Mouse (Mus musculus) kidney, postnatal 14 days (tissue): ENCODE data around the gene Krt18.

Source experiments
- DNase-seq: peaks from one replicate; pipeline ENCODE4 v3.0.0; 2022; ENCODE audit warnings: mixed read lengths

Krt18 gene

DNA sequence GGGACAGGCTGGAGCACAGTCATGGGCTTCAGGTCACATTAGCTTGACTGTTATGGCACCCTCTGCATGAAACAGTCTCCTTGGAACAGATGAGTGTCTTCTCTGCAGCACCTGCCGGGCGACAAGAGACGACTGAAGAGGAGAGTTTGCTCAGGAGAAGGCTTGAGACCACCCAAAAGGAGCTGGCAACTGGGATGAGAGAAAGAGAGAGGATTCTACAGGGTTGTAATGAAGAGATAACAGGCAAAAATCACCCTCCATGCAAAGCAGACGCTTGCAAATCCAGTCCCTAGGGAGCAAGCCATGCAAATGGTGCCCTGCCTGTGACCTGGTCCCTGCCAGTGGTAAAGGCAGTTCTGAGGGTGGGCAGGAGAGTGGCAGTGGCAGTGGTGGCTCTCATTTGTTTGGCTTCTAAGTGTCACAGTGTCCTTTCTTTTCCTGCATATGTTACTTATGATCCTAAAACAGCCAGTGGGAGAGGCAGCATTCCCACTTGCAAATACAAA is 15.7 kb upstream of the Krt18 start:
- DNase-seq: no peak

DNA sequence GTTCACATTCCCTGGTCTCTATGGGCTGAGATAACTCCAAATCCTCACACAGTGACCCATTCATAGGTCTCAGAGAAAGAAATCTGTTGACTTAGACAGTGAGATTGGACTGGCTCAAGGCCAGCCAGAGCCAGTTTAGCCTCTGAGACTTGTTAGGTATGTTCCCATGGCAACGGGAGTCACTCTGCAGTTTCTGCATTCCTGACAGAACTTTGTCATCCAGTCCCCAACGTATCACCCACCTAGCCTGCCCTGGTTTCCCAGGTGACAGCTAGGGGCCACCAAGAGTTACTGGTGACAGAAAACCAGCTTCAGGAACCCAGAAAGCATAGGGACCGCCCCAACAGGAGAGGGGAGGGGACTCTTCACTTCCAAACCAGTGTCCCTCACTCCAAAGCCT is 14.3 kb upstream of the Krt18 start:
- DNase-seq: peak; percentile 79

DNA sequence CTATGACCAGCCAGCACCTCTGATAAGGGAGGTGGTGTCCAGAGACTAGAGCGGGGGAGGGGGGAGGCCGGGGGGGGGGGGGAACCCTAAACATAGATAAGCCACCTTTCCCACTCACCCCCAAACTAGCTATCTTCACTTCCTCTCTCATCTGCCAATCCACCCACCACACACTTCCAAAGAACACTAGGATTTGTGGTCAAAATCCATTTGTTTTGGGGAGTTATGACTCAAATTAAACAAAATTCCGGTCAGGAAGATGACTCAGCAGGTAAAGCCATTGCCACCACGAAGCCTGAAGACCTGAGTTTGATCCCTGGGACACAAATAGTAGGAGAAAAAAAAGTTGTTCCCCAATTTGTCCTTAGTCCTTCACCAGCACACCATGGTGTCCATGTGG is 13.1 kb upstream of the Krt18 start:
- DNase-seq: no peak

DNA sequence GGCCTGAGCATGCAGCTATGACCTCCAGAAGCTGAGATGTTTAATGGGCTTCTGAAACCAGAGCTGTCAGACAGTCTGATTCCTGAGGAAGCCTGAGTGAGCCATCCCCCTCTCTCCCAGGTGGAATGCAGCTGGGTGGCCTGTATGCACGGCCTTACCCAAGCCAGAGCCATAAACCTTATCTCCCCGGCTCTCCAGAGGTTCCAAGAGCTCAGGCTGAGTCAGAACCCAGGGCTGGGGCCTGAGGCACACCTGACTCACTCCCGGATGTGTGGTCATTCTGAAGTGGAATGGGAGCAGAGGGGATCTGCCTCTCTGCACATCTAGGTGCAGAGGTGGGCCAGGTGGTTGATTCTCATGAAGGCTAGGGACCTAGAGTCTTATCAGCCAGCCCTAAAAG is 11.9 kb upstream of the Krt18 start:
- no peak for DNase-seq

DNA sequence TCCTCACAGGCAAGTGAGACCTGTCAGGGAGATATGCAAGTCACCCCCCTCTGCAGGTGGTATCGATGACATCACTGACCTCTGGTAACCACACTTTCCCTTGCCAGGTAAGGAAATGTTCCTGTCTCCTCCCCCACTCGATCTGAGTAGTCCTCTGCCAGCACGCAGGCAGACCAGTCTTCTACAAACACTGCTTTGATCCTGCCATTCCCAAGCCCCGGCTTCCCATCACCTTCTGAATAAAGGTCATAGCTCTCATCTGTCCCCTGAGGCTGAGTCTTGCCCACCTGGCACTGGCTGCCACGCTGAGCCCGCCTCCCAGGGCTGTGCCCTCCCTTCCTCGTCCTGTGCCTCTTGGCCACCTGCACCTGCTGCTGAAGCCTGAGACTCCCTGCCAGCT is 11.2 kb upstream of the Krt18 start:
- peak; percentile 39 for DNase-seq

DNA sequence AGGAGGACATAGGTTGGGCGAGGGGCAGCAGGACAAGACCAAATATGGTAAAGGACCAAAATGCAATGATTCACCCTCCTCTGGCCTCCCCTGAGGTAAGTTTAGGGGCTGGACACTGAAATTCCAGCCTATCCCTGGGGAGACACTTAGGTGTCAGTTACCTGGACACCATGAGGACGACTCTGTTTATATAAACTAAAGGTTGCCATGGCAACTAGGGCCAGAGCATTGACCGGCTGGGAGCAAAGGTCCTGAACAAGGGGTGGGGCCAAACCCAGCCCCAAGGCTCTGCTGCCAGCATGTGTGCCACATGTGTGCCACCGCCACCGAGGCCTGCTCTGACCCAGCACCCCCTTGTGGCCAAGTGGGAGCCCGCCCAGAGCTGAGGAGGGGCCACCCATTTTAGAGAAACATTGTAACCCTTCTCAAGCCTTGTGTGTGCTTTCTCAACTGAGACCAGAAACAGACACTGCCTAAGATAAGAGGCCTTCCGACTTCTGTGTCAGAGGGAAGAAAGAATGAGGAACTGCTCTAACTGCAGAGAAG is 10.0 kb upstream of the Krt18 start:
- peak; percentile 87 for DNase-seq

DNA sequence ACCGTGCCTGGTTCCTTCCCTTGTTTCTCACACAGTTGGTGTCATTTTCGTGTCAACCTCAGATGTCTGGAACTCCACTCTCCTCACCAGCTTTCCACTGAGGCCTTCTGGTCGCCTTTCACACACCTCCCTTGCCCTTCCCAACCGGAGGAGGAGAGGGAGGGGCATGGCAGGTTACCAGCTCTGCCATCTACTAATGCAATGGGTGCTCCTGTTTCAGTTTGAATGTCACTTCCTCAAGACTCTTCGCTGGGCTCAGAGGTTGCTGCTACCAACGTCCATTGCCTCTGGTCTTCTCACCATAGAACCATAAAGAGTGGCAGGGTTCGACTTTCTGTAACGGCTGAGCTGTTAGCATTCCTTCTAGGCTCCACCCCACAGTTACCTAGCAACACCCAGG is 5.5 kb upstream of the Krt18 start:
- DNase-seq: no peak

DNA sequence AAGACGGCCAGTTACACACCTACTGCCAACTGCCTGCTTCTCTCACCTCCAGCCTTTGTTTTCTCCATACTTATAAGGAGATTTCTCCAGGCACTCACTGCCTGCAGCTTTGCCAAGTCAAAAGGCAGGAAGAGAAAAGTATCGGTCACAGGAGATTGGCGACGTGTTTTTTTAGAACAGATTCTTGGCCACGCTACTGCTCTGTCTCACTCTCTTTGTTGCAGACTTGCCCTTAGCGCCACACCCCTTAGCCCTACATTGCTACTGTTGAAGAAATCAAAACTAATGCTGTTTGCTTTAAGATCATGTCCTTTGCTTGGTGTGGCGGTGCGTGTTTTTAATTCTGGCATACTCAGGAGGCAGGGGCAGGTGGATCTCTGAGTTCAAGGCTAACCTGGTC is 4.1 kb upstream of the Krt18 start:
- no peak for DNase-seq

DNA sequence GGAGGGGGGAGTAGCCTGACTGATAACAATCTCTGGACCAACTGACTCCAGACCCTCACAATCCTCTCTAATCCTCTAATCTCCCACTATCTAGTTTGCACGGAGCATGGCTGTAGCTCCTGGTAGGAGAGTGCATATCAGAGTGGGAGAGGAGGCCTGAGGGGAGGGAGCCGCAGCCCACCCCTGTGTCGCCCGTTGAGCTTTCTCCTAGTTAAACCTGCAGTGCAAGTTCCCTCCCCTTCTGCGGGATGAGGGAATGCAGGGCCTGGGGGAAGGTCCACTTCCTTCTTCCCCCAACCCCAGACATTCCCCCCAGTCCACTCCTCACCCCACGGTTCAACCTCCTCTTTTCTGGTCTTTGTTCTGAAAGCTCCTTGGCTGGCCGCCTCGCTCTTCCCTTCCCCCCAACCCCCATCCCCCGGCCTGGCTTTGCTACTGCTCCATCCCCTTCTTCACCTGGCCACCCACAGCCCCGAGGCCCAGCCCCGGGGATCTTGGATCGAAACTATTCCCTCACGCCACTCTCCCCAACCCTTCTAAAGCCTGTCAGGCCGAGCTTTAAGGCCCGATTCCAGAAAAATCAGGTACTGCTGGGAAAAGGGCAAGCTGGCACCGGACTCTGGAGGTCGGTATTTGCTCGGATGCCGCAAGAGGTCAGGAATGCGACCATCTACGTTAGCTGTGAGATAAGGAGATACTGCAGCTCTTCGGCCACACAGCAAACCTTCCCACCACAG is 2.7 kb upstream of the Krt18 start:
- peak; percentile 37 for DNase-seq

DNA sequence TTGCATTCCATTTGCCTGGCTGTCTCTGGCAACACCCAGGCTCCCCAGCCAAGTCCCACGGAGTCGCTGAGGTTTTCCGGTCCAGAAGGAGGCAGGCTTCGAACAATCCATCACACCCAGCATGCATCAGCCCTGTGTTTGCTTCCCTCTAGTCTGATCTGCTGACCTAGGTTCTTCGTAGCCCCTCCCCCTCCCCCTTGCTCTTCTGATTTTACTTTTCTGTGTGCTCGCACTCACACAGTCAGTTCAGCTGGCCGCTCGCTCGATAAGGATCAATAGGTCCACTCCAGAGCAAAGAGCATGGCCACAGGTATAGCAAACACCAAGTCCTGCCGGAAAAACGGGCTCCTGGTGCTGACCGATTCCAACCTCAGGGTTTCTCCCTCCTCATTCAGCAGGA is 1.6 kb upstream of the Krt18 start:
- DNase-seq: no peak

DNA sequence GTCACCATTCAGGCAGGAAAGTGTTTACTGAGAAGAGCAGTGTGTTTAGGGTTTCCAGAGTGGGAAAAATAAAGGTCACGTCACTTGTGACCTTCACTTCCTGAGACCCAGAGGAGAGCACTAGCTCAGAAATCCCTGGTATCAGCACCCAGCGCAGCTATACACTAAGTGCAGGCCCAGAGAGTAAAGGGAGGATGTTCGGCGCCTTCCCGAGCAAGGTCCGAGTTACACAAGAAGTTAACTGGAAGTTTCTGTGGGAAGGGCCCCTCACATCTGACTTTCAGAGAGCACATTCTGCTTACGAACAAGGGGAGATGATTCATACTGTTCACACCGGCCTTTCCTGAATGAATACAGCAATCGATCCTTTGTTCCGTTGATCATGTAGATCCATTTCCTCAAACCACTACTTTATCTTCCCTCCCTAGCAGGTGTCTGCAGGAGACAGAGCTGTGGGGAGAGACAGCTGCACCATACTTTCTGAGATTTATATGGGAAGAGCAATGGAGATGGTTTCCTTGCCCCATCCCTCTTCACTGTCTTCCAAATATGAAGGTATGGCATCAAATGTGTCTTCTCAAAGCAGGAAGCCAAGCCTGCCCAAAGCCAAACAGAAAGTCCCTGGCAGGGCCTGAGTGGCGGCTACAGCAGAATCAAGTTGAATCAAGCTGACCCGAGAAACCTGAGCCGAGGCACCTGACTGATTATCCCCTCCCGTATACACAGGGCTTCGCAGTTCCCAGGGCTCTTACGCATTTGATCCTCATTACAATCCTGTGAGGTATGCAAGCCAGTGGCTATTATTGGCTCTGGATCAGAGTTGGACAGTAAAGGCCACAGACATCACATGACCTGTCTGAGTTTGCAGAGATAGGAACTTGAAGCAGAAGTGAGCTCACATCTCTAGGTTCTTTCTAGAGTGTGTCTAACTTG is 6.4 kb downstream of the Krt18 start:
- no peak for DNase-seq

DNA sequence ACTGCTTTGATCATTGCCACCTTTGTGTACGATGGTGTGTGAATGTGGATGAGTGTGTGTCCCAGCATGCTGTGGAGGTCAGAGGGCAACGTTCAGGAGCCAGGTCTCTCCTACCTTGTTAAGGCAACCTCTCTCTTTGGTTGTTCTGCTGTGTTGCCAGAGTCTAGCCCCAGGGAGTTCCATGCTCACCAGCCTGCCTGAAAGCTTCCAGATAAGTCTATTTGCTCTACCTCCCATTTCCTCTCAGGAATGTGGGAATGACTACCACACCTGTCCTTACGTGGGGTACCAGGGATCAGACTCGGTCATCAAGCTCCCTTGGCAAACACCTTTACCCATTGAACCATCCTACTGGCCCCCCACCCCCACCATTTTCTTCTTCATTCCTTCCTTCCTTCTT is 12.3 kb downstream of the Krt18 start:
- DNase-seq: no peak

DNA sequence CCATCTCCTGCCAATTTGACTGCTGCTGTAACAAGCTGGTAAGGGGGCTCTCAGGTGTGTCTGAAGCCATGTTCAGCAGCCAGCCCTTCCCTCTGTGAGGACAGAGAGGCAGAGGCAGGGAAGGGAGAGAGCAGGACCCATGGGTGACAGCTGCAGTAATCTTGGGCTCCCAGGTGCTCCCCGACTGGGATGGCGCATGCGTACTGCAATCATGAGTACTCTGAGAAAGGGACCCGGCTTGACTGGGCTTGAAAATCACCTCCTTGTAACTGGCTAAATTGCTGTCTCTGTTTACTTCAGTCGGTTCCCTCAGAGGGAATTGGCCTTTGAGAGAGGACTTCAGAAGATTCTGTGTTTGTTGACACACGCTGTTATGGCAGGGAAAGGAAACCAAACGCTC is 14.0 kb downstream of the Krt18 start:
- DNase-seq: peak; percentile 19

DNA sequence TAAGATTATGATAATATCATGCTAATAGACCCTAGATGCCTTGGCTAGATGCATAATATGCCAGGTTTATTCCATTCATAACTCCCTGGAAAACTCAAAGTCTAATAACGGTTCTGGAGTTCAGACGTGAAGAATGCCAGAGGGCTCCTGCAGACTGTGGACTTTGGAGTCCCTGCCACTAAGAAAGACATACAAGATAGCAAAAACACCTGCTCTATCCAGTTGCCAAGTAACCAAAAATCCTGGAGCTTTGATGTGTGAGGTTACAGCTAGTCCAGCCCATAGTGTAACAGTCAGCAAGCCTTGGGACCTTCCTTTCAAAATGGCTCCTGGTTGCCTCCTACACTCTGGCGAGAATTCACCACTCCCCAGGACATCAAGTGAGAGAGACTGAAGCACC is 16.8 kb downstream of the Krt18 start:
- DNase-seq: no peak

DNA sequence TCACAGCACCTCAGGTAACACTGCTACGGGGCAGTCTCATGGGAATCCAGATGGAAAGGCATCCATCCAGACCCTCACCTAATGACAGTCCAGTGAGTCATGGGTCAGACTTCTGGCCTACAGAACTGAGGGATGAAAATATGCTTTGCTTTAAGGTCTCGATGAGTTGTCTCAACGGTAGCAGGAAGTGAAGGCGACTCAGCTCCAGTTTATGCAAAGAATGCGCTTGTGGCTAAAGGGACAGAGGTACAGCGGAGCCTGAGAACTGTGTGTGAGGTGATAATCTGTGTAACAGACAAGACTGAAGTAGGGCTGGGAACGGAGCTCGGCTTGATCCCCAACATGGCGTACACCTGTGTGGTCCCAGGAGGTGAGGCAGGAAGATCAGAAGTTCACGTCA is 17.7 kb downstream of the Krt18 start:
- no peak for DNase-seq

DNA sequence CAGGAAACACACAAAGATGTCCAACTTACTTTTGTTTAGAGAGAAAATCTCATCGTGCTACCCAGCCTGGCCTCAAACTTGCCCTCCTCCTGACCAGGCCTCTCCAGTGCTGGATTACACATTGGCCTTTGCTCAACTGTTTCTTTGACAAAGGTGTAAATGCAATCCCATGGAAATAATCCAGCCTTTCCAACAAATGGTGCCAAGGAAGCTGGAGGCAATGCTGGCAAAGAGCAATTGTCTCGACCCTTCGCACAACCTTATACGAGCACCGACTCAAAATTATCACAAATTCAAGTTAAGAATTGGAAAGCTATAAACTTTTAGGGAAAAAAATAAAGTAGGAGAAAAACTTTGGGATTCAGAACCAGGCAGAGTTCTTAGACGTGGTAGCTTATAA is 20.0 kb downstream of the Krt18 start:
- DNase-seq: no peak

DNA sequence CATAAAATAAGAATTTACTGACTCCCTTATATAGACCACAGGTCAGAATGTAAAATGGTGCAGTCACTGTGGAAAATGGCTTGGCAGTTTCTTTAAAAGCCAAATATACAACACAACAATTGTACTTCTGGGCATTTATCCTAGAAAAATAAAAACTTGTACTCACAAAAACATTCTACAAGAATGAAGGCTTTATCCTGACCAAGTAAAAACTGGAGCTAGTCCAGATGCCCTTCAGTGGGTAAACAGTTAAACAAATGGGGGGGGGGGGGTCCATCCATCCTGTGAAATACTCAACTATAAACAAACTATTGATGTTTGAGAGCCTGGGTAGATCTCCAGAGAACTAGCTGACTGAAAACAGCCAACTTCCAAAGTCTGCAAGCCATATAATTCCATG is 21.9 kb downstream of the Krt18 start:
- DNase-seq: no peak

DNA sequence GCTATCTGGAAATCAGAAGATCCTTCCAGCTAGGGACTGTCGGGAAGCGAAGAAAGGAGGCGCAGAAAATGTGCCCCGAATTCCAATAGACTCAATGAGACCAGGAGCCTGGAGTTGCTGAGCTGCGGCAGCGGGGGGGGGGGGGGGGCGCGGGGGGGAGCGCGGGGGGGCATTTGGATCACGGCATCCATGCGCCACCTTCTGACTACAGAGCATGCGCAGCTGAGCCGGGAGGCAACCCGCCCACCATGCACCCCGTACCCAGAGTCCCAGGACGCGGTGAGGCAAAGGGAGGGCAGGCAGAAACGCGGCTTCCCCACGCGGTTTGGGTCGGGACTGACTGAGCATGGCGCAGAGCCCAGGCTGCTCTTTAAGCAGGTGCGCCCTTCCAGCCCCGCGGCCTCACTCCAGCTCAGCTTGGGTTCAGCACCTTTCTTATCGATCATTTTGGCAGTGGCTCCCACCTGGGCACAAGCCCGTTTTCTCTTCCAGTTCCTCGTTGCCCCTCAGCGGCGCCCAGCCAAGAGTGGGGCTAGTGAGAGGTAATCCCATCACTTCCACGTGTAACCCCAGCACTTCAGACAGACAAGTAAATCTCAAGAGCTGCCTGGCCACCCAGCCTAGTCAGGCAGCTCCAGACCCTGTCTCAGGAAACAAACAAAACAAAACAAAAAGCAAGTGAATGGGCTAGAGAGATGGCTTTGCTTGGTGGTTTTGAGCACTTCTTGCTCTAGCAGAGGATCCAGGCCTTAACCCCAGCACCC is 24.1 kb downstream of the Krt18 start:
- peak; percentile 77 for DNase-seq

DNA sequence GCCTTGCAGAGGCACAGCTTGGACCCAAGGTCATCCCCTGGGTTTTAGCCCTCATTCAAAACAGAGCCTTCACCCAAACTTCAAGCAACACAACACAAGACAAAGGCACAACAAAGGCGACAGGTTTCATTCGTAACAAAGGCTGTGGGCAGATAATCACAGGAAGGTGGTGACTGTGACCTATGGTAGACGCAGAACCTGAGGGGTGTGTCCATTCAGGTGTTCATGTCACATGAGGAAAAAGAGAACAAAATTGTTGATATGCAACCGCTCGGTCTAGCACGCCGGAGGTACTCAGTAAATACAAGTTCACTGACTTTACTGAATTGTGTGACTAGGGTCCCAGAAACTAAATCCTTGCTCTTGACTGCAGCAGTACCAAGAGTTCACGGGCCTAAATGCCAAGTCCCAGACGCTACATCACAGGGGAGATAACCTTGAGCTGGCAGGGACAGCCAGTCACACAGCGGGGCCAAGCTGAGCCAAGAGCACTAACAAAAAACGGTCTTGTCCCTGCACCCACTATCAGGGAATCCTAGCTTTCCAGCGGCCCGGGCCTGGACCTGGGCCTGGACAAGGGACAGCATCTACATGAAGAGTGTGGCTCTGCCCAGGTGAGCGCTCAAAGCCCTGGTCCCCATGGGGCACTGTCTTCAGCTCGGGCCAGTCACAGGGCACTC is 28.7 kb downstream of the Krt18 start:
- DNase-seq: no peak

DNA sequence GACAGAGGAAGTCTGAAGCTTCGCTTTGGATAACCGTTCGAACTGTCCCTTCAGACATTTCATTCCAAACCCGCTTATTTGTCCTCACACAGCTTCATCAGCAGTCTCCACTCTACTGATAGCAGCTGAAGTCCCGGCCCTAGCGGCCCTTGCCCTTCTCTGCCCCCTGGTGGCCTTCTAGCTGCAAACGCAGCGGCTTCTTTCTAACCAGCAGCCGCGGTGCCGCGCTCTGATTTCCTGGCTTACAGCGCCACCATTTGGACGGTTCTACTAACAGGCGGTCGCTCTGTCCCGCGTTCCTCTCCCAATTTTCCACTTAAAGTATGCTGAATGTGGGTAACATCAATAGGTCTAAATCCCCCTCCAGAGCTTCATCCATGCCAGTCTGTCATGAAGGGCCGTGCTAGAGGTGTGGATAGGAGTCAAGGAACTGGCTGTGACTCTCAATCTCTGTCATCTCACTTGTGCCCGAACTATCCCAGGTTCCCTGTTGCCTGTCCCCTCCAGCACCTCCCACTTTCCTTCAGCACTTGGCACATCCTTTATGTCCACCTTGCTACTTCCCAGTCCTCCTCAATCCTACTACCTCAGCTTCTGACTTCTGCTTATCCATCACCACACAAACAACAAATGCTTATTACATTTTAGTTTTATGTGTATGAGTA is 37.8 kb downstream of the Krt18 start:
- peak; percentile 94 for DNase-seq
